Mouse (Mus musculus) MN1 (cell line): Measurements from ENCODE around the gene Gab2.

Source experiments
- DNase-seq: peaks from one replicate; pipeline ENCODE4 v3.0.0-alpha.2; 2016; ENCODE audit warnings: low spot score

Gab2 gene

GRCm38 (mm10) chr7:97315656-97316055 lies 234.3 kb downstream of the Gab2 start:
- no peak for DNase-seq

GRCm38 (mm10) chr7:97317706-97318105 lies 236.3 kb downstream of the Gab2 start:
- DNase-seq = peak; percentile 12

GRCm38 (mm10) chr7:97324342-97324741 lies 243.0 kb downstream of the Gab2 start:
- DNase-seq = no peak

- DNase-seq = no peak
Observed at GRCm38 (mm10) chr7:97325156-97325985, 244.0 kb downstream of the Gab2 start.

GRCm38 (mm10) chr7:97327376-97327775 lies 246.0 kb downstream of the Gab2 start:
- no peak for DNase-seq

- DNase-seq = no peak
Observed at GRCm38 (mm10) chr7:97328891-97329588, 247.7 kb downstream of the Gab2 start.

GRCm38 (mm10) chr7:97329676-97330075 lies 248.3 kb downstream of the Gab2 start:
- DNase-seq = no peak

GRCm38 (mm10) chr7:97330931-97331645 lies 249.7 kb downstream of the Gab2 start:
- no peak for DNase-seq

GRCm38 (mm10) chr7:97331726-97332666 lies 250.6 kb downstream of the Gab2 start, which contains the start of the genes Usp35 and Kctd21:
TSS of gene Usp35 (minus strand) at chr7:97332020.
TSS of gene Kctd21 (plus strand) at chr7:97332327.
- peak; percentile 96 for DNase-seq

- DNase-seq = no peak
Observed at GRCm38 (mm10) chr7:97332667-97333041, 251.3 kb downstream of the Gab2 start.

- DNase-seq = no peak
Observed at GRCm38 (mm10) chr7:97333113-97333898, 251.9 kb downstream of the Gab2 start.

- no peak for DNase-seq
Observed at GRCm38 (mm10) chr7:97334406-97334805, 253.0 kb downstream of the Gab2 start.

GRCm38 (mm10) chr7:97336678-97337077 lies 255.3 kb downstream of the Gab2 start:
- no peak for DNase-seq

- DNase-seq = no peak
Observed at GRCm38 (mm10) chr7:97338593-97338992, 257.2 kb downstream of the Gab2 start.

- no peak for DNase-seq
Observed at GRCm38 (mm10) chr7:97339623-97340022, 258.2 kb downstream of the Gab2 start.

GRCm38 (mm10) chr7:97340907-97341849 lies 259.8 kb downstream of the Gab2 start:
- no peak for DNase-seq

GRCm38 (mm10) chr7:97342961-97343360 lies 261.6 kb downstream of the Gab2 start:
- DNase-seq = peak; percentile 76

GRCm38 (mm10) chr7:97344655-97345054 lies 263.3 kb downstream of the Gab2 start:
- no peak for DNase-seq

- DNase-seq = no peak
Observed at GRCm38 (mm10) chr7:97345229-97345871, 264.0 kb downstream of the Gab2 start.
